Mouse (Mus musculus) megakaryocyte, embryonic 14.5 days (primary cell): ENCODE results near the gene Sult3a1. TPM values are rescaled to one million over a fixed set of nuclear protein-coding genes. Genes with fewer than 3 reads are reported as not detected.
"Not testable (repeated sequence)": the region's sequence is repeated elsewhere in the genome, so short reads cannot be mapped to it uniquely, and the experiment has no call there.

ENCODE experiments used
- H3K27me3 ChIP-seq: replicated peaks from 2 replicates; pipeline ENCODE3; 2012; ENCODE audit warnings: inconsistent platforms
- H3K36me3 ChIP-seq: replicated peaks from 2 replicates; pipeline ENCODE3; 2012; ENCODE audit warnings: low read length, inconsistent platforms, mixed read lengths
- H3K4me1 ChIP-seq: 2 replicates; pipeline ENCODE4 v1.6.1; 2012; ENCODE audit warnings: inconsistent platforms
- H3K4me3 ChIP-seq: replicated peaks from 2 replicates; pipeline ENCODE3; 2012; ENCODE audit warnings: moderate library complexity, mild to moderate bottlenecking, inconsistent platforms
- H3K9me3 ChIP-seq: 2 replicates; pipeline ENCODE4 v1.6.1; 2012; ENCODE audit warnings: inconsistent platforms
- FLI1 ChIP-seq: IDR thresholded peaks from 2 replicates; pipeline ENCODE4 v1.6.1; 2012; ENCODE audit warnings: low read length, inconsistent platforms, mixed read lengths
- GATA1 ChIP-seq: IDR thresholded peaks from 3 replicates; pipeline ENCODE4 v1.6.1; 2012; ENCODE audit warnings: mixed read lengths, low read length, inconsistent platforms, borderline replicate concordance
- polyA plus RNA-seq: library from polyadenylated mRNA; stranded (reverse); fragments of >175 nt; gene quantifications from 2 replicates; pipeline ENCODE4 v1.2.3, GENCODE M21; 2012; ENCODE audit warnings: low replicate concordance; ENCODE audit not compliant: insufficient read depth

The Sult3a1 gene
- polyA plus RNA-seq = not detected in 2 replicates

DNA sequence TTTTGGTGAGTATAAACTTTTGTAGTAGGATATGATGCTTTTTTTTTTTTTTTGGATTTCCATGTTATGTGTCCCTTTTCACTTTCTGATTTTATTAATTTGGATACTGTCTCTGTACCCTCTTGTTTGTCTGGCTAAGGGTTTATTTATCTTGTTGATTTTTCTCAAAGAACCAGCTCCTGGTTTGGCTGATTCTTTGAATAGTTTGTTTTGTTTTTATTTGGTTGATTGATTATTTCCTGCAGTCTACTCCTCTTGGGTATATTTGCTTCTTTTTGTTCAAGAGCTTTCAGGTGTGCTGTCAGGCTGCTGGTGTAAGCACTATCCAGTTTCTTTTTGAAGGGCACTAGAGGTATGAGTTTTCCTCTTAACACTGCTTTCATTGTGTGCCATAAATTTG is at the start of gene Sult3a1:
TSS of gene Sult3a1 (plus strand) at position 301 of the 400 bp plus-strand sequence.
- no peaks in the 10 kb centered on the region for H3K27me3 ChIP-seq
- TF ChIP-seq FLI1 = no peak
- no peak for TF ChIP-seq GATA1
- no peak within 1 kb of the TSS for H3K4me3 ChIP-seq
- peaks cover 3% of the 10 kb centered on the region; the same call in 1 of the 2 replicates for H3K9me3 ChIP-seq
- no peaks in the 10 kb centered on the region for H3K4me1 ChIP-seq
- H3K36me3 ChIP-seq = no peaks in the 10 kb centered on the region

DNA sequence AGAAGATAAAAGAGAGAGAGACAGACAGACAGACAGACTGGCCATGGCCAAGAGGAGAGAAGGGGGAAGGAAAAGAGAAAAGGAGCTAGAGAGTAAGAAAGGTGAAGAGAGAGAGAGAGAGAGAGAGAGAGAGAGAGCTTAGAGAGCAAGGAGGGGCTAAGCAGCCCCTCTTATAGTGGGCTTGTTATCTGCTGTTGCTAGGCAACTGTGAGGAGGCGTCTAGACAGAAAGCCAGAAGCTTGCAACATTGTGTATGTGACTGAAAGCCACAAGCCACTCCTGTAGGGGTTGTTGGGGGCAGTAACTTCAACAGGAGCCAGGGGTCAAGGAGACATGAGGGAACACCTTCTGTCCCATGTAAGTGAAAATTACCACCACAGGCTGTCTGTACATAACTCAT is 45.7 kb upstream of the Sult3a1 start:
- Histone ChIP-seq H3K9me3 (peaks cover 8% of the 10 kb centered on the region), H3K4me1 (no peaks in the 10 kb centered on the region), H3K4me3 (no peak overlapping the region), H3K27me3 (no peaks in the 10 kb centered on the region), H3K36me3 (no peaks in the 10 kb centered on the region)
- TF ChIP-seq FLI1 (no peak), GATA1 (no peak)

DNA sequence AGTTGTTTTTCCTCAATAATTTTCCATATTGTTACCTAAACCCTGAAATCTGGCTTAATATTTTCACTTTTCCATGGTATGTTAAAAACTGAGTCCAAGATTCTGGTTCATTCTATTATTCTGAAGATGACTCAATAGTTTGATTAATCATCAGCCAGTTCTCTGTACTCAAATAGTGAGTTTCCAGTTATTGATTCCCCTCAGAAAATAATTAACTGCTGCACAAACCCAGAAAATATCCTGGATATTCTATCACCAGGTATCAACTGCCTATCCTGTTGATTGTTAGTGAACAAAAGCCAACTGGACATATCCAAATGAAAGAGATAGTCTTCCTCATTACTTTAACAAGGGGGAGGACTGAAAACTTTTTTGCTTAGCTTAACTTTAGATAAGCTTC is 43.3 kb upstream of the Sult3a1 start:
- H3K27me3 ChIP-seq = no peaks in the 10 kb centered on the region
- H3K4me3 ChIP-seq = no peak overlapping the region
- peaks cover 8% of the 10 kb centered on the region for H3K9me3 ChIP-seq
- no peak for TF ChIP-seq GATA1
- no peak for TF ChIP-seq FLI1
- no peaks in the 10 kb centered on the region for H3K36me3 ChIP-seq
- H3K4me1 ChIP-seq = no peaks in the 10 kb centered on the region

DNA sequence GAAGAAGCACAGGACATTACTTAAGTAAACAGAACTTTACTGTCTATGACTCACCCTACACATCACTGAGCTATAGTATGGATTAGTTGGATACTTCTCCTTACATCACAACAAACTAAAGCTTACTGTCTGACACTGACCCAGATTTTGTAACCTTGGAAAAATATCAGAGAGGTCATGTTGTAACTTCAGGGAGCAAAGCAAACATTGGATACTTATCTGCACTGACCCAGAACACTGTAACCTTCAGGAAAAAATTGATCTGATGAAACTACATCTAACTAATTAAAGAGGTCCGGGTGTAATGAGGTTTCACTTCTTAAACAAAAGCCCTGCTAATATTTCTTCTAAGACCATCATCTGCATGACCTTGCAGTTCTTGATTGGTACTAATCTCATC is 40.6 kb upstream of the Sult3a1 start:
- Histone ChIP-seq H3K4me1 (no peaks in the 10 kb centered on the region), H3K9me3 (peaks cover 2% of the 10 kb centered on the region; the same call in 1 of the 2 replicates), H3K4me3 (no peak overlapping the region), H3K27me3 (no peaks in the 10 kb centered on the region), H3K36me3 (no peaks in the 10 kb centered on the region)
- TF ChIP-seq GATA1 = no peak
- no peak for TF ChIP-seq FLI1

DNA sequence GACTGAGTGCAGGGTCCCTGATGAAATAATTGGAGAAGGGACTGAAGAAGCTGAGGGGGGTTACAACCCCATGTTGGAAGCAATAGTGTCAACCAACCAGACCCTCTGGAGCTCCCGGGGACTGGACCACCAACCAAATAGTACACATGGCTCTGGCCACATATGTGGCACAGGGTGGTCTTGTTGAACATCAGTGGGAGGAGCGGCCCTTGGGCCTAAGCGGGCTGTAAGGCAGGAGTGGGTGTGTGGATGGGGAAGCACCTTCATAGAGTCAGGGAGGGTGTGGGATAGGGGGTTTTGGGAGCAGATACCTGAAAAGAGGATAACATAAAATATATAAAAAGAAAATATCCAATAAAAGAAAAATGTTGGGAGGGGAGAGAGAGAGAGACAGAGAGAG is 36.6 kb upstream of the Sult3a1 start:
- TF ChIP-seq GATA1 (no peak), FLI1 (no peak)
- H3K9me3 ChIP-seq = peaks cover 2% of the 10 kb centered on the region; the same call in 1 of the 2 replicates
- H3K4me1 ChIP-seq = no peaks in the 10 kb centered on the region
- no peak overlapping the region for H3K4me3 ChIP-seq
- H3K36me3 ChIP-seq = no peaks in the 10 kb centered on the region
- no peaks in the 10 kb centered on the region for H3K27me3 ChIP-seq

DNA sequence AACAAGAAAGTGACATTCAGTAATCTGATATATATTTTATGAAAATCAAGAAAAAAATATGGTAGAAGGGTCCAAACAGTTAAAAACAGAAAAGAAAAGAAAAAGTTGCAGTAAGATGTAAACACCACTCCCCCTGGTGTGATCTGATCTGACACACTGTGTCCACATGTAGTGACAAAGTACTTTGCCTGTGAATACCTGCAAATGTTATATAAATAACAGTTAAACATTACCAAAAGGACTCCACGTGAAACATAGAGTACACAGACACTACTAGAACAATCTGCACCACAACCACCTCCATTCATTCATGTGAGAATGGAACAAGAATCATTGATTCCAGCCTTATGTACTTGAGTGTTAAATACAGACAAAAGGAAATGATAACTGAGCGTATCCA is 8.5 kb downstream of the Sult3a1 start:
- no peak for TF ChIP-seq FLI1
- no peak for TF ChIP-seq GATA1
- H3K4me1 ChIP-seq = no peaks in the 10 kb centered on the region
- peaks cover 6% of the 10 kb centered on the region for H3K9me3 ChIP-seq
- H3K36me3 ChIP-seq = no peaks in the 10 kb centered on the region
- no peak overlapping the region for H3K4me3 ChIP-seq
- no peaks in the 10 kb centered on the region for H3K27me3 ChIP-seq

DNA sequence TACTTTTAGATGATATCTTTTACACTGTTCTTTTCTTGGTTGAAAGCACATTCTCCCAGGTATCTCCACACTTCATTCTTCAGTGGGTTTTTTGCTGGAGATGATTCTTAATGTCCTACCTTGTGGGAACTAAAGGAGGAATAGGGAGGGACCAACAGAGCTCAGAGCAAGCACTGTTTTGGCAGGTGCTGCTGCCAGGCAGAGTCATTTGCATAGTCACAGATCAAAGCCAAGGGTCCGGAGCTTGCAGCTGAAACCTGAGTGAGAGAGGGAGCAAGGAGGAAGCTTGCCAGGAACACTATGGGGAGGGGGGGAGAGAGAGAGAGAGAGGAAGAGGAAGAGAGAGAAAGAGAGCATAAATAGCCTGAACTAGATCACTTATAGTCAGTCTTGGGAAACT is 12.9 kb downstream of the Sult3a1 start:
- TF ChIP-seq GATA1 (no peak), FLI1 (no peak)
- Histone ChIP-seq H3K4me3 (no peak overlapping the region), H3K4me1 (no peaks in the 10 kb centered on the region), H3K36me3 (no peaks in the 10 kb centered on the region), H3K9me3 (peaks cover 13% of the 10 kb centered on the region), H3K27me3 (no peaks in the 10 kb centered on the region)

DNA sequence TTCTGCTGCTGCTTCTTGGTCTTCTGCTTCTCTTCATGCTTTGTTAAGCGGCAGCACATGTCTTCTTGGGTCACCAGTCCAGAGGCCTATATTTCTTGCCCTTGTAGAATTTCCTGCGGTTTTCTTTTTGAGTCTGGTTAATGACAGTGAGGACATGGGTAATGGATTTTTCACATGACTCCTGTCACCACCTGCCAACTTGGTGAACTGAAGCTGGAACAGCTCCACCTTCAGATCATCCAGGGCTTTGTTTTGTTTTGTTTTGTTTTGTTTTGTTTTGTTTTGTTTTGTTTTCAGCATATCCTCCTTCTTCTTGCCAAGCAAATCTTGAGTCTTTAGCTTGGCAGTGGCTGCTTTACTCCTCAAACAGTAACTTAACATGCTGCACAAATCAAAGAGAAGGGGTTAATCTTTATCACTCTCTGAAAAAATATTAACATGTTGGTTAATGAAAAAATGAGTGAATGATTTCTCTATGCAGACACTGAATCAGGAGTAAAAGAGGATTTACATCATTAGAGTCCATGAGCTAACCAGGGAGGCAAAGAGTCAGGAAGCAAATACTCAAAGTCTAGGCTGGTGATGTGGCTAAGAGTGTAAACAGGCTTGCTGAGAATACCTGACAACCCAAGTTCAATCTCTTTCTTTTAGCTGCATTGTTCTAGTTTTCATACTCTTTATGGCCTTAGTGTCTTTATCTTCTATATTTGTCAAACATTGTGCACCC is 15.3 kb downstream of the Sult3a1 start:
- Histone ChIP-seq H3K4me3 (no peak overlapping the region), H3K27me3 (no peaks in the 10 kb centered on the region), H3K4me1 (no peaks in the 10 kb centered on the region), H3K36me3 (no peaks in the 10 kb centered on the region), H3K9me3 (peaks cover 13% of the 10 kb centered on the region)
- TF ChIP-seq GATA1 (no peak), FLI1 (no peak)

DNA sequence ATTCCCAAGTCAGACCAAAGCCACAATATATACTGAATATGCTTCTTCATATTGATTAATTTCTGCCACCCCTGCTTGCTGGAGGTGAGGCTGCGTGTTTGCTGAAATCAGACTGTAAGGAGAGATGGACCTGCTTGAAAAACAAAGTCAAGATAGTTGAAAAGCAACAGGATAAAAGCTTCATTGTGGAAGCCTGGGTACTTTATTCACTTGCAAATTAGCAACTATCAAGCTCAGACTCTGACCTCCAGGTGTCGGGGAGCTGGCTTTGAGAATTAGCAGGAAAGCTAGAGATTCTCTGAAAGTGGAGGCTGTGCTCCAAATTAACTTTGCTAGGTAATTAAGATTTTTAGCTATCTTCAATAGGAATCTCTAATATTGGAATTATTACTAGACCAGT is 24.9 kb downstream of the Sult3a1 start:
- H3K4me1 ChIP-seq, H3K27me3 ChIP-seq, H3K4me3 ChIP-seq, H3K36me3 ChIP-seq: not testable (repeated sequence)
- peaks cover 18% of the 10 kb centered on the region for H3K9me3 ChIP-seq

DNA sequence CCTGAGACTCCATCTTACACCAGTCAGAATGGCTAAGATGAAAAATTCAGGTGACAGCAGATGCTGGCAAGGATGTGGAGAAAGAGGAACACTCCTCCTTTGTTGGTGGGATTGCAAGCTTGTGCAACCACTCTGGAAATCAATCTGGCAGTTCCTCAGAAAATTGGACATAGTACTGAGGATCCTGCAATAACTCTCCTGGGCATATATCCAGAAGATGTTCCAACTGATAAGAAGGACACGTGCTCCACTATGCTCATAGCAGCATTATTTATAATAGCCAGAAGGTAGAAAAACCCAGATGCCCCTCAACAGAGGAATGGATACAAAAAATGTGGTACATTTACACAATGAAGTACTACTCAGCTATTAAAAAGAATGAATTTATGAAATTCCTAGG is 44.0 kb downstream of the Sult3a1 start:
- not testable (repeated sequence) for H3K36me3 ChIP-seq, H3K4me1 ChIP-seq, H3K4me3 ChIP-seq, H3K9me3 ChIP-seq, H3K27me3 ChIP-seq

DNA sequence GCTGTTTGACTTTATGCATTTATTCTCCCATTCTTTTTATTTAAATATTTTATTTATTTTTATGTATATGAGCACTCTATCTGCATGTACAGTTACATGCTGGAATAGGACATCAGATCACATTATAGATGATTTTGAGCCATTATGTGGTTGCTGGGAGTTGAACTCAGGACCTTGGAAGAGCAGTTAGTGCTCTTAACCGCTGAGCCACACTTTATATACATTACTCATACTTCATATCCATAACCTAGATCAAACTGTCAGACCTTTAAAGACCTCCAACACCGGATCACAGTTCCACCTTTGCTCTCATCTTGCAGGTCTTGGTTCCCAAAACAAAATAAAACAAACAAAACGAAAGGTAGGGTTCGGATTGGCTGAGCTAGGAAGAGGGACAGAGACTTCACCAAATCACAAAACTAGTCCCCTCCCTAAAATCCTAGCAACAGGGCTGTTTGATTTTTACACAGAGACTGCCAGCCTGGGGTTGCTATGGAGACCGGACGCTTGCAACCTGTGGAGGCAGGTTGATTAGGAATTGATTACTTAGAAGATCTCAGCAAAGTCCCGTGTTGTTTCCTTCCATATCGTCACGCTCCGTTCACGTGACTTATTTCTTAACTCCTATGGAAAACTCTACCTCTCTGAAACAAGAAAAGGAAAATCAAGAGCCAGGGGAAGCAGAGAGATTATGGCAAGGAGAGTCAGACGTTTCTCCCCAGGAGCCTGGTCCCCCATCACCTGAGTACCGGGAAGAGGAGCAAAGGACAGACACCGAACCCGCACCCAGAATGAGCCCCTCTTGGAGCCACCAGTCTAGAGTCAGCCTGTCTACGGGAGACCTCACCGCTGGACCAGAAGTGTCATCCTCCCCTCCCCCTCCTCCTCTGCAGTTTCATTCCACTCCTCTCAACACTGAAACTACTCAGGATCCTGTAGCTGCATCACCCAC is 47.3 kb downstream of the Sult3a1 start, which contains the start of gene Rsph4a:
TSS of gene Rsph4a (plus strand) at position 582 of the 952 bp plus-strand sequence.
- peak within 1 kb of the TSS; percentile 86 for H3K4me3 ChIP-seq
- H3K4me1 ChIP-seq = peaks cover 9% of the 10 kb centered on the region; the same call in 1 of the 2 replicates
- TF ChIP-seq FLI1 = no peak
- no peak for TF ChIP-seq GATA1
- H3K27me3 ChIP-seq = peaks cover 6% of the 10 kb centered on the region
- H3K9me3 ChIP-seq = no peaks in the 10 kb centered on the region
- H3K36me3 ChIP-seq = no peaks in the 10 kb centered on the region
